Mouse (Mus musculus) ovary, postnatal 14 days (tissue): ENCODE data around the gene Ube4b.

Experiments used
- DNase-seq: peaks from one replicate; pipeline ENCODE4 v3.0.0; 2022; ENCODE audit warnings: low spot score

The Ube4b gene

GRCm38 (mm10) chr4:149394292-149394691, 32.3 kb downstream of the Ube4b start:
- no peak for DNase-seq

GRCm38 (mm10) chr4:149393311-149393995, 33.1 kb downstream of the Ube4b start:
- no peak for DNase-seq

- DNase-seq = no peak
Observed at GRCm38 (mm10) chr4:149392359-149392758, 34.2 kb downstream of the Ube4b start.

GRCm38 (mm10) chr4:149381001-149381400, 45.5 kb downstream of the Ube4b start:
- DNase-seq = no peak

GRCm38 (mm10) chr4:149379881-149380280, 46.7 kb downstream of the Ube4b start:
- DNase-seq = no peak

- DNase-seq = no peak
Observed at GRCm38 (mm10) chr4:149378819-149379218, 47.7 kb downstream of the Ube4b start.

- no peak for DNase-seq
Observed at GRCm38 (mm10) chr4:149376034-149376433, 50.5 kb downstream of the Ube4b start.

- no peak for DNase-seq
Observed at GRCm38 (mm10) chr4:149374662-149375061, 51.9 kb downstream of the Ube4b start.

GRCm38 (mm10) chr4:149373927-149374326, 52.6 kb downstream of the Ube4b start:
- DNase-seq = no peak

GRCm38 (mm10) chr4:149373431-149373830, 53.1 kb downstream of the Ube4b start:
- DNase-seq = peak; percentile 37

- no peak for DNase-seq
Observed at GRCm38 (mm10) chr4:149365702-149366370, 60.7 kb downstream of the Ube4b start.

- DNase-seq = no peak
Observed at GRCm38 (mm10) chr4:149364896-149365295, 61.7 kb downstream of the Ube4b start.

GRCm38 (mm10) chr4:149361051-149361450, 65.5 kb downstream of the Ube4b start:
- DNase-seq = no peak

- DNase-seq = no peak
Observed at GRCm38 (mm10) chr4:149360647-149361046, 65.9 kb downstream of the Ube4b start.

GRCm38 (mm10) chr4:149357982-149358381, 68.6 kb downstream of the Ube4b start:
- DNase-seq = no peak

GRCm38 (mm10) chr4:149354671-149355070, 71.9 kb downstream of the Ube4b start:
- DNase-seq = no peak

GRCm38 (mm10) chr4:149351596-149352150, 74.9 kb downstream of the Ube4b start:
- DNase-seq = no peak

- DNase-seq = no peak
Observed at GRCm38 (mm10) chr4:149348963-149349362, 77.6 kb downstream of the Ube4b start.

GRCm38 (mm10) chr4:149345873-149346272, 80.7 kb downstream of the Ube4b start:
- no peak for DNase-seq

- no peak for DNase-seq
Observed at GRCm38 (mm10) chr4:149344311-149344710, 82.2 kb downstream of the Ube4b start.

GRCm38 (mm10) chr4:149340680-149341079, 85.9 kb downstream of the Ube4b start:
- DNase-seq = no peak

GRCm38 (mm10) chr4:149339426-149340214, 86.9 kb downstream of the Ube4b start:
- DNase-seq = no peak

- DNase-seq = no peak
Observed at GRCm38 (mm10) chr4:149338137-149338536, 88.4 kb downstream of the Ube4b start.
